Mouse (Mus musculus): Measurements from ENCODE around the gene Gm5460. TPM values are rescaled to one million over a fixed set of nuclear protein-coding genes. Genes with fewer than 3 reads are reported as not detected.

Gm5460 gene
- polyA plus RNA-seq (2015; fragmentation: Nextera tagmentation; extraction: Ambion mirVana), result not detected in 2 replicates

- H3K9ac ChIP-seq (ENCODE audit: low read depth, low read length), result no peak within 1 kb of the TSS
- H3K9me3 ChIP-seq (replicated peaks; ENCODE audit: low read length), result no peaks in the 10 kb centered on the region
- DNase-seq (ENCODE audit: low spot score), result no peak
- H3K4me1 ChIP-seq (replicated peaks; ENCODE audit: insufficient read depth, low read length), result no peaks in the 10 kb centered on the region
- no peak within 1 kb of the TSS for H3K4me2 ChIP-seq (ENCODE audit: low read length)
- no peak for ATAC-seq (replicated peaks; ENCODE audit: low FRiP score, low read depth)
- no peaks in the 10 kb centered on the region for H3K27me3 ChIP-seq (ENCODE audit: insufficient read depth, low read length)
- H3K4me3 ChIP-seq (replicated peaks; ENCODE audit: low read depth, low read length), result no peak within 1 kb of the TSS
- no peaks in the 10 kb centered on the region for H3K36me3 ChIP-seq (ENCODE audit: insufficient read depth, low read length)
- WGBS, result 96% methylated on average over 4 of the region's 4 CpGs
- TF ChIP-seq CTCF (IDR thresholded peaks at IDR 0.05; ENCODE audit: low read depth), result no peak
- H3K27ac ChIP-seq, result no peak within 1 kb of the TSS
Observed at GRCm38 (mm10) chr14:34016381-34016780, at the start of gene Gm5460. Gene Gm5460, plus strand, starts transcription at chr14:34016758.

- Histone ChIP-seq H3K27me3 (ENCODE audit: insufficient read depth, low read length) (no peaks in the 10 kb centered on the region), H3K9ac (ENCODE audit: low read depth, low read length) (no peak overlapping the region), H3K4me2 (ENCODE audit: low read length) (no peak overlapping the region), H3K9me3 (replicated peaks; ENCODE audit: low read length) (no peaks in the 10 kb centered on the region), H3K36me3 (ENCODE audit: insufficient read depth, low read length) (no peaks in the 10 kb centered on the region), H3K4me3 (replicated peaks; ENCODE audit: low read depth, low read length) (no peak overlapping the region), H3K27ac (no peak overlapping the region), H3K4me1 (replicated peaks; ENCODE audit: insufficient read depth, low read length) (no peaks in the 10 kb centered on the region)
- ATAC-seq (replicated peaks; ENCODE audit: low FRiP score, low read depth) (no peak), DNase-seq (ENCODE audit: low spot score) (peak; percentile 22)
- WGBS, result 46% methylated on average over 7 of the region's 7 CpGs
- peak; percentile 59 for TF ChIP-seq CTCF (IDR thresholded peaks at IDR 0.05; ENCODE audit: low read depth)
Observed at GRCm38 (mm10) chr14:33972679-33973078, 43.9 kb upstream of the Gm5460 start.

GRCm38 (mm10) chr14:33974752-33975151, 41.8 kb upstream of the Gm5460 start:
- no peak overlapping the region for H3K27ac ChIP-seq
- H3K36me3 ChIP-seq (ENCODE audit: insufficient read depth, low read length), result no peaks in the 10 kb centered on the region
- no peak overlapping the region for H3K4me3 ChIP-seq (replicated peaks; ENCODE audit: low read depth, low read length)
- no peak overlapping the region for H3K9ac ChIP-seq (ENCODE audit: low read depth, low read length)
- WGBS, result 75% methylated on average over 5 of the region's 5 CpGs
- H3K9me3 ChIP-seq (replicated peaks; ENCODE audit: low read length), result no peaks in the 10 kb centered on the region
- 0 out of 2 replicates have a peak, but pooled peaks cover 5% of the 10 kb centered on the region for H3K4me1 ChIP-seq (replicated peaks; ENCODE audit: insufficient read depth, low read length)
- no peak for DNase-seq (ENCODE audit: low spot score)
- H3K4me2 ChIP-seq (ENCODE audit: low read length), result no peak overlapping the region
- no peak for TF ChIP-seq CTCF (IDR thresholded peaks at IDR 0.05; ENCODE audit: low read depth)
- H3K27me3 ChIP-seq (ENCODE audit: insufficient read depth, low read length), result no peaks in the 10 kb centered on the region
- ATAC-seq (replicated peaks; ENCODE audit: low FRiP score, low read depth), result no peak

- H3K27ac ChIP-seq, result no peak overlapping the region
- no peaks in the 10 kb centered on the region for H3K9me3 ChIP-seq (replicated peaks; ENCODE audit: low read length)
- no peak for TF ChIP-seq CTCF (IDR thresholded peaks at IDR 0.05; ENCODE audit: low read depth)
- H3K4me3 ChIP-seq (replicated peaks; ENCODE audit: low read depth, low read length), result no peak overlapping the region
- H3K4me1 ChIP-seq (replicated peaks; ENCODE audit: insufficient read depth, low read length), result 0 out of 2 replicates have a peak, but pooled peaks cover 5% of the 10 kb centered on the region
- DNase-seq (ENCODE audit: low spot score) (no peak), ATAC-seq (replicated peaks; ENCODE audit: low FRiP score, low read depth) (no peak)
- no peaks in the 10 kb centered on the region for H3K27me3 ChIP-seq (ENCODE audit: insufficient read depth, low read length)
- WGBS, result 31% methylated on average over 7 of the region's 7 CpGs
- no peaks in the 10 kb centered on the region for H3K36me3 ChIP-seq (ENCODE audit: insufficient read depth, low read length)
- no peak overlapping the region for H3K4me2 ChIP-seq (ENCODE audit: low read length)
- H3K9ac ChIP-seq (ENCODE audit: low read depth, low read length), result no peak overlapping the region
Observed at GRCm38 (mm10) chr14:33977748-33978147, 38.8 kb upstream of the Gm5460 start.

GRCm38 (mm10) chr14:33978604-33979059, 37.9 kb upstream of the Gm5460 start, which contains the start of gene Zfp488:
Gene Zfp488, minus strand, starts transcription at chr14:33978764.
- Histone ChIP-seq H3K4me2 (ENCODE audit: low read length) (peak within 1 kb of the TSS; percentile 65), H3K4me1 (replicated peaks; ENCODE audit: insufficient read depth, low read length) (0 out of 2 replicates have a peak, but pooled peaks cover 5% of the 10 kb centered on the region), H3K9me3 (replicated peaks; ENCODE audit: low read length) (no peaks in the 10 kb centered on the region), H3K27ac (no peak within 1 kb of the TSS), H3K4me3 (replicated peaks; ENCODE audit: low read depth, low read length) (peak within 1 kb of the TSS; percentile 26), H3K36me3 (ENCODE audit: insufficient read depth, low read length) (no peaks in the 10 kb centered on the region), H3K27me3 (ENCODE audit: insufficient read depth, low read length) (no peaks in the 10 kb centered on the region), H3K9ac (ENCODE audit: low read depth, low read length) (0 out of 2 replicates have a peak within 1 kb of the TSS, but pooled peaks have one; percentile 18)
- DNase-seq (ENCODE audit: low spot score), result peak; percentile 18
- TF ChIP-seq CTCF (IDR thresholded peaks at IDR 0.05; ENCODE audit: low read depth), result no peak
- no peak for ATAC-seq (replicated peaks; ENCODE audit: low FRiP score, low read depth)
- WGBS, result 3% methylated on average over 25 of the region's 25 CpGs

GRCm38 (mm10) chr14:33989201-33989600, 27.4 kb upstream of the Gm5460 start:
- H3K4me1 ChIP-seq (replicated peaks; ENCODE audit: insufficient read depth, low read length), result no peaks in the 10 kb centered on the region

GRCm38 (mm10) chr14:33991971-33992370, 24.6 kb upstream of the Gm5460 start:
- H3K27me3 ChIP-seq (ENCODE audit: insufficient read depth, low read length), result no peaks in the 10 kb centered on the region
- no peak overlapping the region for H3K9ac ChIP-seq (ENCODE audit: low read depth, low read length)
- H3K4me1 ChIP-seq (replicated peaks; ENCODE audit: insufficient read depth, low read length), result no peaks in the 10 kb centered on the region
- no peak for TF ChIP-seq CTCF (IDR thresholded peaks at IDR 0.05; ENCODE audit: low read depth)
- 71% methylated on average over 4 of the region's 4 CpGs for WGBS
- no peak overlapping the region for H3K4me3 ChIP-seq (replicated peaks; ENCODE audit: low read depth, low read length)
- no peaks in the 10 kb centered on the region for H3K9me3 ChIP-seq (replicated peaks; ENCODE audit: low read length)
- H3K27ac ChIP-seq, result no peak overlapping the region
- DNase-seq (ENCODE audit: low spot score) (no peak), ATAC-seq (replicated peaks; ENCODE audit: low FRiP score, low read depth) (no peak)
- no peaks in the 10 kb centered on the region for H3K36me3 ChIP-seq (ENCODE audit: insufficient read depth, low read length)
- H3K4me2 ChIP-seq (ENCODE audit: low read length), result no peak overlapping the region

More at GRCm38 (mm10) chr14:33989201-33989600, 27.4 kb upstream of the Gm5460 start:
- TF ChIP-seq CTCF (IDR thresholded peaks at IDR 0.05; ENCODE audit: low read depth), result no peak
- H3K27ac ChIP-seq, result no peak overlapping the region
- no peak overlapping the region for H3K4me2 ChIP-seq (ENCODE audit: low read length)
- H3K36me3 ChIP-seq (ENCODE audit: insufficient read depth, low read length), result no peaks in the 10 kb centered on the region
- no peak overlapping the region for H3K4me3 ChIP-seq (replicated peaks; ENCODE audit: low read depth, low read length)
- no peak overlapping the region for H3K9ac ChIP-seq (ENCODE audit: low read depth, low read length)
- ATAC-seq (replicated peaks; ENCODE audit: low FRiP score, low read depth) (no peak), DNase-seq (ENCODE audit: low spot score) (no peak)
- no peaks in the 10 kb centered on the region for H3K9me3 ChIP-seq (replicated peaks; ENCODE audit: low read length)
- no peaks in the 10 kb centered on the region for H3K27me3 ChIP-seq (ENCODE audit: insufficient read depth, low read length)
- WGBS, result 65% methylated on average over 3 of the region's 3 CpGs

Measured in kidney, postnatal 0 days (tissue).